Mouse (Mus musculus) ovary, postnatal 10 days (tissue): ENCODE results near the gene Tssk6.
A peak's percentile ranks its signal among the peaks of the same experiment; 100 is the strongest.
"Not testable (repeated sequence)": the region's sequence is repeated elsewhere in the genome, so short reads cannot be mapped to it uniquely, and the experiment has no call there.

Source experiments
- DNase-seq: peaks from one replicate; pipeline ENCODE4 v3.0.0; 2022; ENCODE audit warnings: low spot score

The Tssk6 gene

DNA sequence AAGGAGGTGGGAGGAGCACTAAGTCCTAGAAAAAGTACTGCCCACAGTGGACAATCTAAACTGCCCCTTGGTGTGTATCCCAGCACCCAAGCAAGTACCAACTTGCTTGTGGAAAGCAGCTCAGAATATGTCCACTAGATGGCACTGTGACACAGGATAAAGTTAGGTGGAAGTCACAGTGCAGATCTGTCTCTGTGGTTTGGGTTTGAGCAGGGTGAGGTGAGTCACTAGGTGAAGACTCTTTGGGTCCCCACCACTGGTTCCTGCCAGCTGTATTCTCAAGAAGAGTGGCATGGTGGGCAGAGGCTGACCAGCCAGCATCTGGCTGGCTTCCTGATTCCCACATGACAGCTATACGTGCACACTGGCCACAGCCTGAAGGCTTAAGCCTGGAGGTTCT, 17.0 kb downstream of the Tssk6 start:
- peak; percentile 36 for DNase-seq

DNA sequence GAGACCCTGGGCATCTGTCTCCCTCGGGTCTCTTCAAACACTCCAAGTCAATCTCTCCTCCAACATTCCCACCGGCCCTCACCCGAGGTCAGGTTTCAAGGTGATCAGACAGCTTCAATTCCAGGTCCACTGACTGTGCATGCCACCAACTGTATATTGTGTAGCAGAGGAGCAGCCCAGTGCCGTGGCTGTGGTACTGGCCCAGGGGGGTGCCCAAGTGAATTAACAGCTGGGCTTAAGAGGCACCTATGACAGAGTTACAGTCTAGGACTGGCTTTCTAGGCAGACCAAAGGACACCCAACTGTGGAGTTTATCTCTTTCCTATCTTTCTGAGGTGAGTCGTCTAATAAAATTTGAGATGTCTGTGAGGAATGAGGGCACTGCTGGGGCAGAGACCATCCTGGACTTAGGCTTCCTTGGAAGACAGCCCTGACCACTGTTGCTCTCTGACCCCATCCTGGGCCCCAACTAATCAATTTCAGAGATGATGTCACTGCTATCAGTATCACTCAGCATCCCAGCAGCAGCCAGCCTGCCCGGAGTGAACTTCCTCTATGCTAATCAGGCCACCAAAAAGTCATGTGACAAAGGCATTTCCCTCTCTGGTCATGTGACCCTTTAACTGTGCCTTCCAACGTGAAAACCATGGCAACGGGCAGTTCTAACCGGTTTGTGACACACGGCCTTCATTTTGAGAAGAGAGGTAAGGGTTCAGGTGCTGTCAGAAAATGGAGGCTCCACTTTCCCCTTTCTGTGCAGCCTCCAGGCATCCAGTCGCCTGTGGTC, 18.1 kb downstream of the Tssk6 start:
- no peak for DNase-seq

DNA sequence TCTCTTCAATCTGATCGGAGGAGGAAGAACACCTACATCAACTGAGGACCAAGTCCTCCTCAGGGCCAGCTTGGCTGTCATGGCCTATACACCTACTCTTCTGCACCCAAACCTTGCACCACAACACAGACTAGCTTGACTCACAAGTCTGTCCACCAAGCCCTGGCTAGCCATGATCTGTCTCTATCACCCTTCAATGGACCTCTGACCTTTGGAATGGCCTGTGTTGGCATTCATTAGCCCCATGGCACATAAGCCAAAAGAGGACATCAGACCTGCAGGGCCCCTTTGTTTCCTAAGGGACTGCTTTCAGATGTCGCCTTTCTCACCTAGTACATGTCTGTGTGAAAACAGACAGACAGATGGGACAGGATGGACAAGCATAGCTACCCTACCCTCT, 19.2 kb downstream of the Tssk6 start:
- no peak for DNase-seq

- no peak for DNase-seq
Observed at GRCm38 (mm10) chr8:69923986-69924385, 22.0 kb downstream of the Tssk6 start.

- no peak for DNase-seq
Observed at GRCm38 (mm10) chr8:69926901-69927300, 24.9 kb downstream of the Tssk6 start.

GRCm38 (mm10) chr8:69933811-69934210, 31.8 kb downstream of the Tssk6 start:
- no peak for DNase-seq

DNA sequence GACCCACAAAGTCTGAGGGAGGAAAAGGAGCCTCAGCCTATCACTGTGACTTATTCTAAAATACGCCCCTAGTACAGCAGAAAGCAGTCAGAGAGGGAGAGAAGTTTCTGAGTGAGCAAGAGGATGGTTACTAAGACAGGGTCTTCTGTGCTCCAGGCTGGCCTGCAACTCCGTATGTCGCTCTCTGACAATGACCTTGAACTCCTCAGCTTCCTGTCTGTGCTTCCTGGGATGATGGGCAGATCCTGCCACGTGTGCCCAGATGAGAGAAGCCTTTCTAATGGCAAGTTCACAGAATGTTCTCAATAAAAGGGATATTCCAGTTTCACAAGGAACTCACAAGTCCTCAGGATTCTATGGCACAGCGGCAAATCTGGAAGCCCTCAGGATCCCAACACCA, 32.6 kb downstream of the Tssk6 start:
- no peak for DNase-seq

GRCm38 (mm10) chr8:69935431-69935830, 33.4 kb downstream of the Tssk6 start:
- no peak for DNase-seq

DNA sequence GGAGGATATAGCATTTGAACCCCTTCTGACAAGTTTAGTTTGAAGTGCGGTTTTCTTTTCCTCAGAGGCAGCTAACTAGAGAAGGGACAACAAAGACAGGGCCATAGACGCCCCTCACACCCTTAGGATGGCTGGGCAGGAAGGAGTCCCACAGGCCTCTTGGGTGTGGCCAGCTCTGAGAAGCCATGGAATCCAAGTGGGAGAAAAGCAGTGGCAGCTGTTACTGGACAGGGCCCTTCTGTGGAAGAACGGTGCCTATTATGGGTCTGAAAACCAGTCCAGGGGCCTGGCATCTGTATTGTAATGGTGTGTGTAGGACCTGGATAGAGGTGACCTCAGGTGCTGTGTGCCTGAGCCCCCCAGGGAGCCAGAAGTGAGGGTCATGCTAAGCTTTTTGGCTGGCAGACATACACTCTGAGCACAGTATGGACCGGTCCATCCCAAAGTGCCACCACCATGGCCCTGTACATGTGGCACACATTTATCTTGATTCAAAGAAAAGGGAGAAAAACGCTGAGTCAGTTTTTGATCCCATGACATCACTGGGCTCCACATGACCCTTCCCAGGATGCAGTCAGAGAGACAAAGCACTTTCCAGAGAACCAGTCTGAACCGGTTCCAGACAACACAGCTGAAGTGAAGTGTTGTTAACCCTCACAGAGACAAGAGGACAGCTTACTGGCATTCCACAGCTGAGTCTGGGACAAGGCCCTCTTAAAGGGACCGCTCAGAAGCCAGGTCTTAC, 34.2 kb downstream of the Tssk6 start:
- no peak for DNase-seq

GRCm38 (mm10) chr8:69937466-69937865, 35.5 kb downstream of the Tssk6 start:
- DNase-seq = no peak

DNA sequence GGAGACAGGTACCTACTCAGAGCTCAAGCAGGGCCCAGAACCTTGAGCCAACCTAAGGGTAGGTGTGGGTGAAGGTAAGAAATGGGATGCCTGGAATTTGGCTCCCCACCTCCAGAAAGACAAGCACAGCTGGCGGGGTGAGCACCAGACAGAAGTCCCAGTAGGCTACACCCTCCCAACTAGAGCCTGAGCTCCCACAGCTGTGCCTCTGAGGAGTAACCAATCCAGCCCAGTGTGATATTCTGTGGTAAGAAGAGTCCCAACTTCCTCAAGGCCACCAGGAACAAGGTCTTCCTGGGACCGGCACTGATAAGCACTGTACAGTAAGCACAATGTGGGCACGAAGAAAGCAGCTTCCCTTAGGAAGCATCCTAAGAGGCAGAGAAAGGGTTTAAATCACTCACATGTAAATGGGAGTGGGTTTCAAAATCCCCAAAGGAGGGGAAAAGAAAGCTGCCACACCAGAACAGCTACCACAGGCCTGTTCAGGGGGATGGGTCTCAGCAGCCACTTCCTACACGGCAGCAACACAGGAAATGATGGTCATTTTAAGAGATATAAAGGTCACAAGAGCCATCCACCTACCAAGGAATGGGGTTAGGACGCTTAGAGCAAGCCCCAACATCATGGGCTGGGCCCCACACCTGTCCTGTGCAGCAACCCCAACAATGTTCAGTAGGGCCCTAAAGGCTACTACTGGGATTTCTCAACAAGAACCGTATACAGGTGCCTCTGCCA, 36.4 kb downstream of the Tssk6 start:
- no peak for DNase-seq

DNA sequence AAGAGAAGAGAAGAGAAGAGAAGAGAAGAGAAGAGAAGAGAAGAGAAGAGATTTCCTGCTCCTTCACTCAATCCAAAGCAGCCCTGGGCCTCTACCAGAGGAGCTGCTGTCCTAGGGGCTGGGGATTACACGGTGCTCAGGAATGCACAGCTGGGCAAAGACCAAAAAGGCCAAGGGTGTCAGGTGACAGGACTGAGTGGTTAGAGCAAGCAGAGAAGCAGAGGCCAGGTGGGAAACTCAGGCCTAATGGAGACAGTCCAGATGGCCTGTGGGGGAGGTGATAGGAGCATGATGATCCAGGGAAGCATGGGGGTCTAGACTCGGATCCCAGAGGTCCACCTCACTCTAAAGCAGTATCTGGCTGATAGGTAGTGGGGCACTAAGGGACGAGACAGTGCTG, 37.6 kb downstream of the Tssk6 start:
- DNase-seq = no peak

GRCm38 (mm10) chr8:69940386-69940785, 38.4 kb downstream of the Tssk6 start:
- no peak for DNase-seq

DNA sequence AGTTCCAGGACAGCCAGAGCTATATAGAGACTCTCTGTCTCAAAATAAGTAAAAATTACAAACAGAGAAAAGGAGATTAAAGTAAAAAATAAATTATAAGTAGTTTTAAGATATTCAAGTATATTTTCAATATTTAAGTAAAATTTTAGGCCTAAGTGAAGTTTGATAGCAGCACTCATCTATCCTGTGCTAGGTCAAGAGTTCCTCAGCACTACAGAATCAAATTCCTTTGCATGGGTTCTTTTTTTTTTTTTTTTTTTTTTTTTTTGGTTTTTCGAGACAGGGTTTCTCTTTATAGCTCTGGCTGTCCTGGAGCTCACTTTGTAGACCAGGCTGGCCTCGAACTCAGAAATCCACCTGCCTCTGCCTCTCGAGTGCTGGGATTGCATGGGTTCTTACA, 40.5 kb downstream of the Tssk6 start:
- not testable (repeated sequence) for DNase-seq

DNA sequence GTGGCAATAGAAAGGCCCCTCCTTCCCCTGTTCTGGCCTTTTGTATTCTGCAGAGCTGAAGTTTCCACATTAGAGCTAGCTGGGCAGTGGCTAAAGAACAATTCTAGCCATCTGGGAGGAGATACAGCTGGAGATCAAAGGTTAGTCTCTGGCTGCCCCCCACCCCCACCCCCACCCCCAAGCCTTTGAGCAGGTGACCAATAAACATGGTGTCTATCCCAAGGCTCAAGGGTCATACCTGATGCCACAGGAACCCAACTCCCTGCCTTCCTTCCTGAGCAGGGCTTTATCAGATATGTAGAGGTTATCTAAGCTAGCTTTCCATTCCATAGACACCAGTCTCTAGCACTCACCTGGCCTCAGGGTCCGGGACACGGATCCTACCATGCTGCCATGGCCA, 48.3 kb downstream of the Tssk6 start:
- DNase-seq = no peak
